Mouse (Mus musculus): Measurements from ENCODE around the gene Hacd4.

DNA sequence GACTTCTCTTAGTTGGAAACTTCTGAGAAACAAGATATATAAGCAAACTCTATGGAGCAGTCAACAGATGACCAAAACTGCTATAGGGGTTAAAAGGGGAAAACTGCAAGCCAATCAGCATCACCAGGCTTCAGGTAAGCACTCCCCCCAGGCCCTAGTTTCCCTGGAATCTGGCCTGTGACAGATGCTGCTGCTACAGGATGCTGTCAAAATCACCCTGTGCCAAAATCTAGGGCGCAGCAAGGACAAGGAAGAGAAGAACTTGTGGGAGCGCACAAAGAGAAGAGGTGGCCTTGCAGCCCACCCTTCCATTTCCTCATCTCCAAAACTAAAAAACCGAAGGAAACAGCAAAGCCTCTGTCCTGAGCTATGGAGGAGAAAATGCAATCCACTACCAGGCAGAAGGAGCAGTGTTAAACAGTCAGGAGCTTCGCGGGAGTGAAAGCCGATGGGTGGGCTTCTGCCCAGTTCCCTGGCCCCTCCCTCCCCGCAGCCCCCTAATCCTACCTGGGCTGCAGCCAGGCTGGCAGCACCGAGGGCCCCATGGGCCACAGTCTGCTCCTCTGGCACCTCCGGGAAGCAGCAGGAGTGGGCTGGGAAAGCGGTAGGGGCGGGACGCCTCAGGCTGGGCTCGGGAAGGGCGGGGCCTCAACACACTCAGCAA is at the start of gene Hacd4:
- TF ChIP-seq CTCF (IDR thresholded peaks at IDR 0.05; ENCODE audit: low read depth, low read length) (no peak), POLR2A (IDR thresholded peaks at IDR 0.05; ENCODE audit: borderline replicate concordance, low read depth, low read length) (no peak)

Measured in bone marrow macrophage, adult 2 months (primary cell).